Mouse (Mus musculus): ENCODE results near the gene Mboat1.

- TF ChIP-seq ZNF384 (IDR thresholded peaks at IDR 0.05; ENCODE audit: low read depth, low read length) (no peak), ZC3H11A (IDR thresholded peaks at IDR 0.05; ENCODE audit: borderline replicate concordance, low read depth, low read length) (no peak), CHD2 (IDR thresholded peaks at IDR 0.05; ENCODE audit: low read depth, low read length) (no peak)
Measured at GRCm38 (mm10) chr13:30229625-30230139, 93.4 kb downstream of the Mboat1 start.

All from ES-E14 (cell line).